Mouse (Mus musculus): Measurements from ENCODE around the gene Gm10591. TPM values are rescaled to one million over a fixed set of nuclear protein-coding genes. Genes with fewer than 3 reads are reported as not detected.
"Not testable (repeated sequence)": the region's sequence is repeated elsewhere in the genome, so short reads cannot be mapped to it uniquely, and the experiment has no call there.

Gene Gm10591
- total RNA-seq (2014; rRNA removed) (1.3 TPM in 1 of 2 replicates, not detected in the other), polyA plus RNA-seq (2015; fragmentation: Nextera tagmentation; extraction: Ambion mirVana) (not detected in 2 replicates)

GRCm38 (mm10) chr4:42611895-42612294 is at the start of gene Gm10591:
Gene Gm10591, plus strand, starts transcription at chr4:42612195.
- WGBS: no CpG with 5 or more reads among the region's 5 CpGs
- not testable (repeated sequence) for DNase-seq (ENCODE audit: low spot score)

GRCm38 (mm10) chr4:42629419-42629818 is 17.4 kb downstream of the Gm10591 start, which contains the start of gene Gm2564:
Gene Gm2564, plus strand, starts transcription at chr4:42629719.
- WGBS: no CpG with 5 or more reads among the region's 8 CpGs

More at GRCm38 (mm10) chr4:42611895-42612294, at the start of gene Gm10591:
- H3K27ac ChIP-seq (ENCODE audit: low read depth, low read length); H3K4me2 ChIP-seq (ENCODE audit: low read depth, low read length, poor library complexity, severe bottlenecking); ATAC-seq (ENCODE audit: low FRiP score); H3K9me3 ChIP-seq (ENCODE audit: low read length); H3K36me3 ChIP-seq (ENCODE audit: insufficient read depth, low read length); H3K4me1 ChIP-seq (ENCODE audit: insufficient read depth, low read length); H3K27me3 ChIP-seq (ENCODE audit: insufficient read depth, low read length); H3K9ac ChIP-seq (replicated peaks; ENCODE audit: low read length, poor library complexity, severe bottlenecking); H3K4me3 ChIP-seq (ENCODE audit: low read depth, low read length): not testable (repeated sequence)

GRCm38 (mm10) chr4:42654951-42655350 is 43.0 kb downstream of the Gm10591 start, which contains the start of gene Ccl27b:
Gene Ccl27b, plus strand, starts transcription at chr4:42655251.
- not testable (repeated sequence) for ATAC-seq (ENCODE audit: low FRiP score)
- no CpG with 5 or more reads among the region's 9 CpGs for WGBS

More at GRCm38 (mm10) chr4:42629419-42629818, 17.4 kb downstream of the Gm10591 start, which contains the start of gene Gm2564:
- not testable (repeated sequence) for H3K9me3 ChIP-seq (ENCODE audit: low read length); DNase-seq (ENCODE audit: low spot score); H3K27ac ChIP-seq (ENCODE audit: low read depth, low read length); H3K27me3 ChIP-seq (ENCODE audit: insufficient read depth, low read length); H3K9ac ChIP-seq (replicated peaks; ENCODE audit: low read length, poor library complexity, severe bottlenecking); H3K4me2 ChIP-seq (ENCODE audit: low read depth, low read length, poor library complexity, severe bottlenecking); ATAC-seq (ENCODE audit: low FRiP score); H3K4me3 ChIP-seq (ENCODE audit: low read depth, low read length); H3K36me3 ChIP-seq (ENCODE audit: insufficient read depth, low read length); H3K4me1 ChIP-seq (ENCODE audit: insufficient read depth, low read length)

GRCm38 (mm10) chr4:42661793-42662192 is 49.8 kb downstream of the Gm10591 start, which contains the start of gene Il11ra2:
Gene Il11ra2, minus strand, starts transcription at chr4:42661893.
- not testable (repeated sequence) for H3K27me3 ChIP-seq (ENCODE audit: insufficient read depth, low read length); ATAC-seq (ENCODE audit: low FRiP score); H3K36me3 ChIP-seq (ENCODE audit: insufficient read depth, low read length); H3K4me3 ChIP-seq (ENCODE audit: low read depth, low read length); H3K4me2 ChIP-seq (ENCODE audit: low read depth, low read length, poor library complexity, severe bottlenecking); H3K9me3 ChIP-seq (ENCODE audit: low read length); H3K9ac ChIP-seq (replicated peaks; ENCODE audit: low read length, poor library complexity, severe bottlenecking); H3K4me1 ChIP-seq (ENCODE audit: insufficient read depth, low read length); H3K27ac ChIP-seq (ENCODE audit: low read depth, low read length); DNase-seq (ENCODE audit: low spot score)
- no CpG with 5 or more reads among the region's 3 CpGs for WGBS

More at GRCm38 (mm10) chr4:42654951-42655350, 43.0 kb downstream of the Gm10591 start, which contains the start of gene Ccl27b:
- not testable (repeated sequence) for H3K4me1 ChIP-seq (ENCODE audit: insufficient read depth, low read length); H3K27me3 ChIP-seq (ENCODE audit: insufficient read depth, low read length); H3K9me3 ChIP-seq (ENCODE audit: low read length); H3K27ac ChIP-seq (ENCODE audit: low read depth, low read length); H3K9ac ChIP-seq (replicated peaks; ENCODE audit: low read length, poor library complexity, severe bottlenecking); DNase-seq (ENCODE audit: low spot score); H3K4me3 ChIP-seq (ENCODE audit: low read depth, low read length); H3K36me3 ChIP-seq (ENCODE audit: insufficient read depth, low read length); H3K4me2 ChIP-seq (ENCODE audit: low read depth, low read length, poor library complexity, severe bottlenecking)

Other genes with a start within 250 kb of the Gm10591 start
- not detected in 2 replicates for gene Gm21586, start 172.8 kb upstream of the Gm10591 start, total RNA-seq (2014; rRNA removed)
- not detected in 2 replicates for gene Gm21586, start 172.8 kb upstream of the Gm10591 start, polyA plus RNA-seq (2015; fragmentation: Nextera tagmentation; extraction: Ambion mirVana)
- gene Gm2163, start 145.4 kb upstream of the Gm10591 start, total RNA-seq (2014; rRNA removed): 0.38 and 1.6 TPM in 2 replicates
- 0.11 and 0.22 TPM in 2 replicates for gene Gm2163, start 145.4 kb upstream of the Gm10591 start, polyA plus RNA-seq (2015; fragmentation: Nextera tagmentation; extraction: Ambion mirVana)
- gene Fam205a2, start 84.0 kb upstream of the Gm10591 start, total RNA-seq (2014; rRNA removed): 0.11 and 0.85 TPM in 2 replicates
- not detected in 2 replicates for gene Fam205a2, start 84.0 kb upstream of the Gm10591 start, polyA plus RNA-seq (2015; fragmentation: Nextera tagmentation; extraction: Ambion mirVana)
- gene Gm2564, start 17.5 kb downstream of the Gm10591 start, total RNA-seq (2014; rRNA removed): not detected in 2 replicates
- gene Gm2564, start 17.5 kb downstream of the Gm10591 start, polyA plus RNA-seq (2015; fragmentation: Nextera tagmentation; extraction: Ambion mirVana): 0.47 and 0.77 TPM in 2 replicates
- gene Ccl27b, start 43.1 kb downstream of the Gm10591 start, total RNA-seq (2014; rRNA removed): not detected in 2 replicates
- gene Ccl27b, start 43.1 kb downstream of the Gm10591 start, polyA plus RNA-seq (2015; fragmentation: Nextera tagmentation; extraction: Ambion mirVana): 0.86 TPM in 1 of 2 replicates, not detected in the other
- 0.27 TPM in 1 of 2 replicates, not detected in the other for gene Il11ra2, start 49.7 kb downstream of the Gm10591 start, total RNA-seq (2014; rRNA removed)
- gene Il11ra2, start 49.7 kb downstream of the Gm10591 start, polyA plus RNA-seq (2015; fragmentation: Nextera tagmentation; extraction: Ambion mirVana): 0.16 TPM in 1 of 2 replicates, not detected in the other
- gene 4930578G10Rik, start 123.3 kb downstream of the Gm10591 start, total RNA-seq (2014; rRNA removed): not detected in 2 replicates
- gene 4930578G10Rik, start 123.3 kb downstream of the Gm10591 start, polyA plus RNA-seq (2015; fragmentation: Nextera tagmentation; extraction: Ambion mirVana): 0.36 TPM in 1 of 2 replicates, not detected in the other
- not detected in 2 replicates for gene Ccl19, start 144.4 kb downstream of the Gm10591 start, total RNA-seq (2014; rRNA removed)
- gene Ccl19, start 144.4 kb downstream of the Gm10591 start, polyA plus RNA-seq (2015; fragmentation: Nextera tagmentation; extraction: Ambion mirVana): 0.26 and 0.32 TPM in 2 replicates
- not detected in 2 replicates for gene Ccl21a, start 161.8 kb downstream of the Gm10591 start, total RNA-seq (2014; rRNA removed)
- gene Ccl21a, start 161.8 kb downstream of the Gm10591 start, polyA plus RNA-seq (2015; fragmentation: Nextera tagmentation; extraction: Ambion mirVana): 0.33 and 0.44 TPM in 2 replicates
- gene Fam205a1, start 241.7 kb downstream of the Gm10591 start, total RNA-seq (2014; rRNA removed): not detected in 2 replicates
- gene Fam205a1, start 241.7 kb downstream of the Gm10591 start, polyA plus RNA-seq (2015; fragmentation: Nextera tagmentation; extraction: Ambion mirVana): not detected in 2 replicates
- gene Gm12394, start 244.6 kb downstream of the Gm10591 start, total RNA-seq (2014; rRNA removed): 0.09 and 0.16 TPM in 2 replicates
- gene Gm12394, start 244.6 kb downstream of the Gm10591 start, polyA plus RNA-seq (2015; fragmentation: Nextera tagmentation; extraction: Ambion mirVana): 0.21 and 0.71 TPM in 2 replicates